Mouse (Mus musculus): ENCODE measurements at regions not wholly inside any gene's neighbourhood (a gene's known extent, or its start where the extent isn't known, plus 50 kb on each side); places are given as distances from the start of the nearest gene placed in this dataset.
"Not testable (repeated sequence)": the region's sequence is repeated elsewhere in the genome, so short reads cannot be mapped to it uniquely, and the experiment has no call there.

GRCm38 (mm10) chr15:62258611-62259010 is 1335.8 kb upstream of the A1bg start:
- Histone ChIP-seq H3K4me1 (ENCODE audit: control insufficient read depth, insufficient read depth, low read length) (no peaks in the 10 kb centered on the region), H3K36me3 (replicated peaks; ENCODE audit: control insufficient read depth, insufficient read depth, low read depth, low read length) (no peaks in the 10 kb centered on the region), H3K9me3 (replicated peaks; ENCODE audit: control insufficient read depth, low read length) (no peaks in the 10 kb centered on the region), H3K4me3 (ENCODE audit: low read depth, low read length) (no peak overlapping the region), H3K9ac (replicated peaks; ENCODE audit: low read length) (no peak overlapping the region), H3K4me2 (ENCODE audit: low read depth, low read length) (no peak overlapping the region), H3K27ac (replicated peaks; ENCODE audit: low read depth, low read length) (no peak overlapping the region), H3K27me3 (ENCODE audit: control insufficient read depth, insufficient read depth, low read length) (no peaks in the 10 kb centered on the region)
- DNase-seq (ENCODE audit: low spot score) (no peak), ATAC-seq (replicated peaks; ENCODE audit: insufficient number of reproducible peaks, low FRiP score, low TSS enrichment, low read depth) (no peak)
- WGBS = 86% methylated on average over 5 of the region's 5 CpGs

DNA sequence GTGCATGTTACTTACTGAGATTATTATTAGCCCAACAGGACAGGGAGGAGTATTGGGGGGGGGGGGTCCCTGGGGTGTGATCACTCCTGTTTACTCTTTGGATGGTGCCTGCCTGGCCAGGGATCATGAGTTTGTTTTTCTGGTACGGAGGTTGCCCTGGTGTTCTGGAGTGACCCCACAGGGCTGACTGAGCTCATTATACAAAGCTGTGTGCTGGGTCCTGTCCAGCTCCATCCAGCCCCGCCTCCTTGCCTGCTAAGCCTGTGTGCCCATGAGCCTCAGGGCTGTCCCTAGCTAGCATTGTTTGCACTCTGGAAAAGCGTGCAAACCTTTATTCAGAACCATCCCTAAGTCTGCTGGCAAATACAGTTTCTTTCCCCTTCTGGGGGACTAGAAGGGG is 1335.1 kb upstream of the A1bg start:
- Histone ChIP-seq H3K4me2 (ENCODE audit: low read depth, low read length) (no peak overlapping the region), H3K27me3 (ENCODE audit: control insufficient read depth, insufficient read depth, low read length) (no peaks in the 10 kb centered on the region)

GRCm38 (mm10) chr15:62257110-62257667 is 1334.4 kb upstream of the A1bg start:
- ATAC-seq (replicated peaks; ENCODE audit: insufficient number of reproducible peaks, low FRiP score, low TSS enrichment, low read depth) (no peak), DNase-seq (ENCODE audit: low spot score) (no peak)
- no peak overlapping the region for H3K27ac ChIP-seq (replicated peaks; ENCODE audit: low read depth, low read length)
- no peaks in the 10 kb centered on the region for H3K27me3 ChIP-seq (ENCODE audit: control insufficient read depth, insufficient read depth, low read length)
- no peaks in the 10 kb centered on the region for H3K9me3 ChIP-seq (replicated peaks; ENCODE audit: control insufficient read depth, low read length)
- no peak overlapping the region for H3K9ac ChIP-seq (replicated peaks; ENCODE audit: low read length)
- 82% methylated on average over 1 of the region's 1 CpGs for WGBS
- no peak overlapping the region for H3K4me3 ChIP-seq (ENCODE audit: low read depth, low read length)
- H3K4me1 ChIP-seq (ENCODE audit: control insufficient read depth, insufficient read depth, low read length) = no peaks in the 10 kb centered on the region
- no peaks in the 10 kb centered on the region for H3K36me3 ChIP-seq (replicated peaks; ENCODE audit: control insufficient read depth, insufficient read depth, low read depth, low read length)
- H3K4me2 ChIP-seq (ENCODE audit: low read depth, low read length) = no peak overlapping the region

More for the DNA sequence above, 1335.1 kb upstream of the A1bg start:
- Histone ChIP-seq H3K4me3 (ENCODE audit: low read depth, low read length) (no peak overlapping the region), H3K9ac (replicated peaks; ENCODE audit: low read length) (no peak overlapping the region), H3K27ac (replicated peaks; ENCODE audit: low read depth, low read length) (no peak overlapping the region), H3K36me3 (replicated peaks; ENCODE audit: control insufficient read depth, insufficient read depth, low read depth, low read length) (no peaks in the 10 kb centered on the region), H3K9me3 (replicated peaks; ENCODE audit: control insufficient read depth, low read length) (no peaks in the 10 kb centered on the region), H3K4me1 (ENCODE audit: control insufficient read depth, insufficient read depth, low read length) (no peaks in the 10 kb centered on the region)
- ATAC-seq (replicated peaks; ENCODE audit: insufficient number of reproducible peaks, low FRiP score, low TSS enrichment, low read depth) (peak; percentile 29; the same call in 1 of the 2 replicates), DNase-seq (ENCODE audit: low spot score) (peak; percentile 4)
- WGBS = 22% methylated on average over 3 of the region's 3 CpGs

- DNase-seq (ENCODE audit: low spot score) (no peak), ATAC-seq (replicated peaks; ENCODE audit: insufficient number of reproducible peaks, low FRiP score, low TSS enrichment, low read depth) (no peak)
- H3K27ac ChIP-seq (replicated peaks; ENCODE audit: low read depth, low read length) = no peak overlapping the region
- H3K27me3 ChIP-seq (ENCODE audit: control insufficient read depth, insufficient read depth, low read length) = no peaks in the 10 kb centered on the region
- H3K4me1 ChIP-seq (ENCODE audit: control insufficient read depth, insufficient read depth, low read length) = no peaks in the 10 kb centered on the region
- no peaks in the 10 kb centered on the region for H3K36me3 ChIP-seq (replicated peaks; ENCODE audit: control insufficient read depth, insufficient read depth, low read depth, low read length)
- H3K4me2 ChIP-seq (ENCODE audit: low read depth, low read length) = no peak overlapping the region
- no peaks in the 10 kb centered on the region for H3K9me3 ChIP-seq (replicated peaks; ENCODE audit: control insufficient read depth, low read length)
- 92% methylated on average over 5 of the region's 5 CpGs for WGBS
- no peak overlapping the region for H3K9ac ChIP-seq (replicated peaks; ENCODE audit: low read length)
- H3K4me3 ChIP-seq (ENCODE audit: low read depth, low read length) = no peak overlapping the region
Measured at GRCm38 (mm10) chr15:62255571-62255970, 1332.8 kb upstream of the A1bg start.

DNA sequence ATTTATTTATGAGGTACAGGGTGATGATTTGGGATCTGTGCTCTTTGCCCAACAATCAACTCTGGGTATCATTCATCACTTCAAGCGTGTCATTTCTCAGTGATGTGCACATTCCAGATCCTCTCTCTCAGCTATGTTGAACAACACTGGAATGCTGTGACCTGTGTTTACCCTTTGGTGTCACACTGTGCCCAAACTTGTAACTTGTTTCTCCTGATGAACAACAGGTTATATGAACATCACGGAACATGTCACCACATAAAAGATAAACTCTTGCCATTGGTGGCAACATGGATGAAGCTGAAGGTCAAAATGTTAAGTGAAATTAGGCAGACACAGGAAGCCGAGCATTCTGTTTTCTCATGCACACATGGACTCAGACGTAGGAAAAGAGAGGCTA is 1330.9 kb upstream of the A1bg start:
- ATAC-seq (replicated peaks; ENCODE audit: insufficient number of reproducible peaks, low FRiP score, low TSS enrichment, low read depth) = no peak
- Histone ChIP-seq H3K27me3 (ENCODE audit: control insufficient read depth, insufficient read depth, low read length) (no peaks in the 10 kb centered on the region), H3K36me3 (replicated peaks; ENCODE audit: control insufficient read depth, insufficient read depth, low read depth, low read length) (no peaks in the 10 kb centered on the region)

DNA sequence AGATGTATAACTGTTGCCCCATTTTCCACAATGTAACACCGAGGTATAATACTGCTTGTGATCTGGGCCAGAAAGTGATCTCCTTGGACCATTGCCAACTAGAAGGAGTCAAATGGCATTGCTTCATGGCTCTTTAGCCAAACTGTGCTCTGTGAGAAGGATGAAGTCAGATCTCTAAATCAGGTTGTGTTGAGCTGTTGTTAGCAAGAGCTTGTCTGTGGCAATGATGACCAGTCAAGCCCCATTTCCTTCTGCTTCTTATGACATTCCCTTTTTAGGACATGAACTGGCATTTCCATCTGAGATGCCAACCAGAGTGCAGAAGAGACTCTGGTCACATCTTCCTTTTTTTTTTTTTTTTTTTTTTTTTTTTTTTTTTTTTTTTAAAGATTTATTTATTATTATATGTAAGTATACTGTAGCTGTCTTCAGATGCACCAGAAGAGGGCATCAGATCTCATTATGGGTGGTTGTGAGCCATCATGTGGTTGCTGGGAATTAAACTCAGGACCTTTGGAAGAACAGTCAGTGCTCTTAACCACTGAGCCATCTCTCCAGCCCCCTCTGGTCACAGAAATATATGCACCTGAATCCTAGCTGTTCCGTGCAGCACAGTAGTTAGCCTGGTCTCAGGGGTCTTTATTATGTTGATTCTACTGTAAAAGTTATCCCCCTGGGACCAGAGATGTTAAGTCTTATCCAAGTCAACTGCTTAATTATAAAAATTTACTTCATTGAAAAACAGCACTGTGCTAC is 1329.4 kb upstream of the A1bg start:
- 89% methylated on average over 2 of the region's 2 CpGs for WGBS
- not testable (repeated sequence) for H3K9me3 ChIP-seq (replicated peaks; ENCODE audit: control insufficient read depth, low read length); H3K27ac ChIP-seq (replicated peaks; ENCODE audit: low read depth, low read length)

More for the DNA sequence above, 1330.9 kb upstream of the A1bg start:
- no peaks in the 10 kb centered on the region for H3K4me1 ChIP-seq (ENCODE audit: control insufficient read depth, insufficient read depth, low read length)
- H3K4me2 ChIP-seq (ENCODE audit: low read depth, low read length) = no peak overlapping the region
- no peak overlapping the region for H3K4me3 ChIP-seq (ENCODE audit: low read depth, low read length)
- 84% methylated on average over 4 of the region's 4 CpGs for WGBS
- H3K9me3 ChIP-seq (replicated peaks; ENCODE audit: control insufficient read depth, low read length) = no peaks in the 10 kb centered on the region
- no peak for DNase-seq (ENCODE audit: low spot score)
- no peak overlapping the region for H3K27ac ChIP-seq (replicated peaks; ENCODE audit: low read depth, low read length)
- H3K9ac ChIP-seq (replicated peaks; ENCODE audit: low read length) = no peak overlapping the region

GRCm38 (mm10) chr15:62249436-62249835 is 1326.6 kb upstream of the A1bg start:
- H3K9ac ChIP-seq (replicated peaks; ENCODE audit: low read length) = no peak overlapping the region
- no peak overlapping the region for H3K4me3 ChIP-seq (ENCODE audit: low read depth, low read length)
- ATAC-seq (replicated peaks; ENCODE audit: insufficient number of reproducible peaks, low FRiP score, low TSS enrichment, low read depth) (no peak), DNase-seq (ENCODE audit: low spot score) (no peak)
- 88% methylated on average over 4 of the region's 4 CpGs for WGBS
- H3K9me3 ChIP-seq (replicated peaks; ENCODE audit: control insufficient read depth, low read length) = no peaks in the 10 kb centered on the region
- H3K4me1 ChIP-seq (ENCODE audit: control insufficient read depth, insufficient read depth, low read length) = no peaks in the 10 kb centered on the region
- H3K4me2 ChIP-seq (ENCODE audit: low read depth, low read length) = no peak overlapping the region
- H3K27me3 ChIP-seq (ENCODE audit: control insufficient read depth, insufficient read depth, low read length) = no peaks in the 10 kb centered on the region
- no peaks in the 10 kb centered on the region for H3K36me3 ChIP-seq (replicated peaks; ENCODE audit: control insufficient read depth, insufficient read depth, low read depth, low read length)
- no peak overlapping the region for H3K27ac ChIP-seq (replicated peaks; ENCODE audit: low read depth, low read length)

More for the DNA sequence above, 1329.4 kb upstream of the A1bg start:
- not testable (repeated sequence) for H3K4me2 ChIP-seq (ENCODE audit: low read depth, low read length); H3K4me1 ChIP-seq (ENCODE audit: control insufficient read depth, insufficient read depth, low read length); DNase-seq (ENCODE audit: low spot score); H3K36me3 ChIP-seq (replicated peaks; ENCODE audit: control insufficient read depth, insufficient read depth, low read depth, low read length); H3K4me3 ChIP-seq (ENCODE audit: low read depth, low read length); H3K9ac ChIP-seq (replicated peaks; ENCODE audit: low read length); H3K27me3 ChIP-seq (ENCODE audit: control insufficient read depth, insufficient read depth, low read length); ATAC-seq (replicated peaks; ENCODE audit: insufficient number of reproducible peaks, low FRiP score, low TSS enrichment, low read depth)

DNA sequence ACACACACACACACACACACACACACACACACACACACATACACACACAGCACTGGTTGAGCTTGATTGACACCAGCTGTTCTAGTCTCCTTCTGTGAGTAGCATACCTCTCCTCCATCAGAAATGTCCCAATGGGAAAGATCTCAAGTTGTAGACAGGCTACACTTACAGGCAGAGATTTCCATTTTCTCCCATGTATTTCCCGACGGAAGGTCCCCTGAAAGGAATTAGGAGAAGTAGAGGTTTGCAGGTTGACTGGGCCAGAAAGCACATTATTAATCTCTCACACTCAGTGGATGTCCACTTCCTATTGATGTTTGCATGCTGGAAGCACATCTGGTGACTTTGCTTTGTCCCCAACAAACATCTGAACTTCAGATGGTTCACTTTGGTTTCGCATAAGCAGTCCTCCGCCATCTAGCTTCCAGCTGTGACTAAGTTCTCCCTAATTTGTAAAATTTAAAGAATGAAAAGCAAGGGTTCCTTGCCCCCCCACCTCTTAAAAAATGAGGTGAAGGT is 1323.8 kb upstream of the A1bg start:
- Histone ChIP-seq H3K27me3 (ENCODE audit: control insufficient read depth, insufficient read depth, low read length) (no peaks in the 10 kb centered on the region), H3K4me1 (ENCODE audit: control insufficient read depth, insufficient read depth, low read length) (no peaks in the 10 kb centered on the region), H3K9me3 (replicated peaks; ENCODE audit: control insufficient read depth, low read length) (no peaks in the 10 kb centered on the region), H3K4me3 (ENCODE audit: low read depth, low read length) (no peak overlapping the region), H3K36me3 (replicated peaks; ENCODE audit: control insufficient read depth, insufficient read depth, low read depth, low read length) (no peaks in the 10 kb centered on the region), H3K4me2 (ENCODE audit: low read depth, low read length) (no peak overlapping the region), H3K9ac (replicated peaks; ENCODE audit: low read length) (no peak overlapping the region), H3K27ac (replicated peaks; ENCODE audit: low read depth, low read length) (no peak overlapping the region)
- 80% methylated on average over 4 of the region's 4 CpGs for WGBS
- no peak for ATAC-seq (replicated peaks; ENCODE audit: insufficient number of reproducible peaks, low FRiP score, low TSS enrichment, low read depth)
- DNase-seq (ENCODE audit: low spot score) = no peak

All from embryonic facial prominence, embryonic 11.5 days (tissue).